Mouse (Mus musculus): ENCODE data around the gene Ush2a.

Gene Ush2a

DNA sequence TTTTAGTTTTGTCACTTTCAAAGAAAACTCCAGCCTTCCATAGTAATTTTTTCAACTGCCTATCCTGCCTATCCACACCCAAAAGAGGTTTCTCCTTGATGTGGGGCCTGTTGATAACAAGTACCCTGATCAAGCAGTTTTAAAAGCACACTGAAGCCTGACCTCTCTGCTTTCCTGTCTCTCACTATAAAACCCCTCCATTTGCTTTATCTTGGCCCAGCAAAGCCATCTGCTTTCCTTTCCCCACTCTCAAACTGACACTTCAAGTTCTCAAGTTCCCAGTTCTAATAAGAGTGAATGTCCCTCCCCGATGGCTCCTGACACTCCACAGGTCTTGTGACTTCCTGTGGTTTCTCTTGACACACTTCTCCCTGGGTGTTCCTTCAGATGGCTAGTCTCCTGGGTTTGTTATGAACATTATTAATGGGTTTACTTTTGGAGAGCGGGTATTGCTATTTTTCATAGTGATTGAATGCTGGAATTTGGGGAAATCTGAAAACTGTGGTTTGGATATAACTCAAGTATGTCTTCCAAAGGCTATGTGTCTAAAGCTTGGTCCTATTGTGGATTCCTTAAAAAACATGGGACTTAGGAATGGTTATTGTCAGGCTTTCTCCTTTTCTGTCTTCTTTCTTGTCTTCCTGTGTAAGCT is 126.1 kb downstream of the Ush2a start:
- DNase-seq = no peak

- DNase-seq = no peak
Measured at GRCm38 (mm10) chr1:188390080-188390479, 128.3 kb downstream of the Ush2a start.

DNA sequence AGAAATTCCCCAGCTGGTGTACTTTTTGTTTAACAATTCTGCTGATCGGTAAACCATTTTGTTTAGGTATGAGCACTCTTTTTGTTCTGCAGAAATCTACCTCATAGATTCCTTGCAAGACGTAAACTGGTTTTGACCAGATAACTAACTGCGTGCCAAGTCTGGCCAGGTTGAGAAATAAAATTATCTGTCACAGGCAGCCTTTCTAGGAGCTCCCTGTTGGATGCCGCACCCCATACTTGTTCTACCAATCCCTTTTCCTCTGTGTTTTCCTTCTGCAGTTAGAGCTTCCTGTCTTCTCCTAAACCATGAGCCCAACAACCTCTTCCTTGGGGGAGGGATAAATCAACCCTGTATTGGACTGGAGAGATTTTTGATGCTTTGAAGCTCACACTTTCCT is 145.4 kb downstream of the Ush2a start:
- DNase-seq = no peak

DNA sequence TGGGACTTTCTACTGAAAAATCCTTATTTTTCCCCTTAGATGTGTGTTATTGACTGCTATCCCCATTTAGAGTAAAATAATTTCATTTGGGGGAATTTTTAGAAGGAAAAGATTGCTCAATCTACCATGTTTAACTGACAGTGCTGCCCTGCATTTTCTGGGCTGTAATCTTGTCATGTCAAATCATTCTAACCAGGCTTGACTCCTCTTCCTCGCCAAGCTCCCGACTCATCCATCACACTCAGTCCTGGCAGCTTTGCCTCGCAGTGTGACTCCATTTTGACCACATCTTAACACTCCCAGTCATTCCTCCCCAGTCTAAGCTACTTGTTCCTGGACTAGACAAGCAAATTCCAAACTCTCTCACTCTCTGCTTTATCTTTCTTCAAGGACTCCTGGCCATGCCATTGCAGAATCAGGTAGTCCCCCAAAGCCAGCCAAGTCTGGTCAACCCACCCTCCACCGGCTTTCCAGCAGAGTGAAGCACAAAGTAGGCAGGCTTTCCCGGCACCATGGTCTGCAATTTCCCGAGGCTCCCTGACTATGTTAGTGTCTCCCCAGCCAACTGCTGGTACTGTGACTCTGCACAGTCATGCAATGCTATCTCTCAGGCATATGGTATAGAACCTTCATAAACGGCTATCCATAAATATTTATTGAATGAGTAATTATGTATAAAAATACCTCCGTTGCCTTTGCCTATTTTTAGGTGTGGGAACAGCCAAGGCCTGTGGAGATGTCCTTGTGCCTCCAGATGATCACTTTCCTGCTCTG is 146.0 kb downstream of the Ush2a start:
- no peak for DNase-seq

DNA sequence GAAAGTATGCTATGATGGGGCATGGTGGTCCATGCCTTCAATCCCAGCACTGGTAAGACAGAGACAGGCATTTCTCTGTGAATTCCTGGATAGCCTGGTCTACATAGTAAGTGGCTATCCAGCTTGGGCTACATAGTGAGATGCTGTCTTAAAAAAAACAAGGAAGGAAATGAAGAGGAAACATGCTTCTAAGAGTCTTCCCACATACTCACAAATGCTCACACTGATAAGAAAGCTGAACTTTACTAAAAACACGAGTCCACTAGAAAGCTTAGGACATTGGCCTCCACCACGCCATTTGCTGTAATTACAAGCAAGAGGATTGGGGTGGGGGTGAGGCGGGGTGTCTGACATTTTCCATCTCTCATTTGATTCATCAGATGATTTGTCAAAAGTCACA is 148.7 kb downstream of the Ush2a start:
- DNase-seq = no peak

DNA sequence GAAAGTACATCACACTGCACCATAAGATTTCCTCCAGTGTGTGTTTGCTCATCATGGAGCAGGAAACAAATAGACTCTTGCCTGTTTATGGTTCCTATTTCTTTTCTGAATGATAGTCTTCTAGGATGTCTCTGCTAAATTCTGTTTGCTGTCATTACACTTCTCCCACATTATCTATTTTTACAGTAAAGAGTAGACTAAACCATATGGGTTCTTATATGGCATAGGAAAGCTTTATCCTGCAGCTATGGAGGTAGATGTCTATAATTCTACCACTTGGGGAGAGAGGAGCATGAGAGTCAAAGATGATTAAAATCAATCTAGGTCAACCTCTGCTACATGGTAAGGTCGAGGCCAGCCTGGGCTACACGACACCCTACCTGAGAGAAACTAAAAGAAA is 158.7 kb downstream of the Ush2a start:
- no peak for DNase-seq

DNA sequence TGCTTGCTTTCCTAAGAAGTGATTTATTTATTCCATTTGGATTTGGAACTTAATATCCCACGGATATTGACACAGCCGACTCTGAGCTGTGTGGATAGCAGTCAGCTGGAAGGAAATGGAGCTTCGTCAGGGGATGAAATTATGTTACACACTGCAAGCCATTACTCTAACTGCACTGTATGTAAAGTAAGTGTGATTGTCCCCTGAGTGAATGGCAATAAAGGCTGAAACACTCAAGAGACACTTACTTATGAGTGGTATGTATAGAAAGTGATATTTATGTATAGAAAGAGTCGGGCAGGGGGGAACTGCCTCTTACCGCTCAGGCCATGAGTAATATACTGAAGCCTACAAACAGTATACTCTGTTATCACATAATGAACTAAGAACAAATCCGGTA is 166.3 kb downstream of the Ush2a start:
- DNase-seq = no peak

DNA sequence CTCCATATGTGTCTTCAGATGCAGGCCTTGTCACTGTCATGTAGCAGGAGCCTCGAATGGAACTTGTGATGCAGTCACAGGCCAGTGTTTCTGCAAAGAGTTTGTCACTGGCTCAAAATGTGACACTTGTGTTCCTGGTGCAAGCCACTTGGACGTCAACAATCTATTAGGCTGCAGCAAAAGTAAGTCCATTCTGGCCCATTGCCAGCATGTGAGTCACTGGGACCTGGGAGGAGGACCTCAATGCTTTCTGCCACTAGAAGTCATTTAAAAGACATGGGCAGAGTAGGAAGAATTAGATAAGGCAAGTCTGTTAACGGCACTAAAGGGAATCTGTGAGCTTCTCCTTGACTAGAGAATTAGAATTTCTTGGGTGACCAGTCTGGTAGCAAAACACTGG is 168.9 kb downstream of the Ush2a start:
- no peak for DNase-seq

- no peak for DNase-seq
Measured at GRCm38 (mm10) chr1:188447964-188448363, 186.1 kb downstream of the Ush2a start.

GRCm38 (mm10) chr1:188456466-188457175 is 194.8 kb downstream of the Ush2a start:
- no peak for DNase-seq

DNA sequence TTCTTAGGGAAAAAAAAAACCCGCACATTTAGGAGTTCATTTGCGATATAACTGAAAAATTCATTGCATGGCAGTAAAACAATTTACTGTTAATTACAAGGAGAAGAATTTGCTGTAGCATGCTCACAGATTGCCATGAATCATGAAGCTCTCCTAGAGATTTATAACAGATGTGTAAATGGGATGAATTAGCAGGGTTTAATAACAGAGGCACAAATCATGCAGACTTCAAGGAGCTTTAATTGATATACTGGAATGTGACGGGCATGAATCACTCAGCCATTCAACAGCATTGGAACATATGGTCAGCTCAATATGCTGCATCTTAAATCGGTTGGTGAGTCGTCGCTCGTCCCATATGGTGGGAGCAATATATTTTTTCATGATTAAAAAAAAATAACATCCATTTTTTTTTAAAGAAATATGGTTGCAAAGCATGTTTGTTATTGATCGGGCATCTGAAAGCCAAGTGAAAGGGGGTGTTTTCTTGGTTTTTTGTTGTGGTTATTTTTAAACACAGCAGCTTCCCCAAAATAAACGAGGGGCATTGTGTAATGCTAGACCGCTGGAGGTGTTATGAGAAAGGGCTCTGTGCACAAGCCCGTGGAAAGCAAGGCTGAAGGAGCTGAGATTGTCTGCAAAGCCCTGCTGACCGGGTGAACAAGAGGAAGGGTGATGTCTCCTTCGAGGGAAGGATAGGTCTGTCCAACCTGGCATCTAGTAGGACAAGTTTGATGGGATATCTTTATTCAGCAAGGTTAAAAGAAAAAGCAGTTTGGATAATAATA is 195.6 kb downstream of the Ush2a start:
- DNase-seq = no peak

- DNase-seq = no peak
Measured at GRCm38 (mm10) chr1:188461203-188461602, 199.4 kb downstream of the Ush2a start.

- DNase-seq = no peak
Measured at GRCm38 (mm10) chr1:188464653-188465052, 202.8 kb downstream of the Ush2a start.

DNA sequence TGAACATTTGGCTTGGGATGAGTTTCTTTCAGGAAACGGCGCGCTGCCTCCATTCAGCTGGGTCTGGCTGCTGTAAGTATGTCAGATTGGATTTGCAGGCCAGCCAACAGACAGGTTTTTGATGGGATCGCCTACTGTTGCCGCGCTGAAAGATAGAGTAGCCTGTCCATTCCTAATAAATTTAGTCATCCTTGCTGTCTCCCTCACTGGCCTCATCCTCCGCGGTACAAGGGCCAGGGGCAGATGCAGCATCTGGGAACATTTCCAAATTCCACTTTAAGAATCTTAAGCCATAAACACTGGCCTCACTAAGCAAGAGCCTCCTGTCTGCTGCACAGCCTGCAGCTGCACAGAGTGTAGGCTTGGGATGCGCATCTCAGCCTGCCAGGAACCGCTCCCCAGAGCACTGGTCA is 206.6 kb downstream of the Ush2a start:
- DNase-seq = peak; percentile 9 to 23

DNA sequence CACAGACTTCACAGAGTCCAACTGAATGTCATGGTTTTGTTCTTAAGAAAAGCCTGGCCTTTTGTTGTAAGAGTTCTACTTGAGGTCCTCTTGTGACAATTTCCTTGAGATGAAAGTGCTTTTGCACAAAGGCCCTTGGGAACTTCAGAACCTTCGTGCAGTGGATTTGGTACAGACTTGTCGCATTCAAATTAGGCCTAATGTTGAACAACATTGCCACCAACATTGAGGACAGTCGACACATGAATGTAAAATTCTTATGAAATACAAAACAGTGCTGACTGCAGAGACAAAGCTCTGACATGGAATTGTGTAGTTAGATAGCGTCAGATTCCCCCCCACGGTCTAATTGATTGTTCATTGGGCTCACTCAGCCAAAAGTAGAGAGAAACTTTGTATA is 243.1 kb downstream of the Ush2a start:
- no peak for DNase-seq

GRCm38 (mm10) chr1:188518792-188519191 is 257.0 kb downstream of the Ush2a start:
- no peak for DNase-seq

DNA sequence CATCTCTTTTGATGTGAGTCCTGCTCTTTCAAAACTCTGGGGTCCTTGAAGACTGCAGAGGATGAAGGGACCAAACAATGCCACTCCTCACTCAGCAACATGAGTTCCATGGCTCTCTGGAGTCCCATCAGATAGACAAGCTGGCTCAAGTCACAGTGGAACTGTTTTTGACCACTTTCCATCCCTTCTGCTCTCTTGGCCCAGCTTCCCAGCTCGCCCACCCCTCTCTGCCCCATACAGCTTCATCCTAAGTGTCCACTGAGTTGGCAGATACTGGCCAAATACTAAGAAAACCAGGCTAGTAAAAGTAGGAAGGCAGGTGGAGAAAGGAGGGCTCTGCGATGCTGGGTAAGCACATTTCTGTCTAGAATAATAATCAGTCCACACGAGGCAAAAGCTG is 265.6 kb downstream of the Ush2a start:
- DNase-seq = no peak

- no peak for DNase-seq
Measured at GRCm38 (mm10) chr1:188529606-188530131, 267.8 kb downstream of the Ush2a start.

DNA sequence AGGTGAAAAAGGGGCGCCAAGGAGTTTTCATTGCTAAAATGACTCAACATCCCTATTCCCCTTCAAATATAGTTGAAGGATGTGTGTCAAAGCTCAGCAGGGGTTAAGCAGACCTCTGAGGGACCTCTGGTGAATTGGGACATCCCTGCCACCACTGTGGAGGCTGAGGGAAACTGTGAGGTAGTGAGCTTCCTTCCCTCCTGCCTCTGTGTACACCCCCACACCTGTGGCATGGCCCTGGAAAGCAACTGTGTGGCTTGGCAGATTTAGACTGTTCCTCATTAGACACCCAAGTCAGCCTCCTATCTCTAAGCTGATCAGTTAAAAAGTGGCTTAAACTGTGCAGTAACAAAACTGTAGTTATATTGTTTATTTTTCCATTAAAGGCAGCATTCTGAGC is 275.2 kb downstream of the Ush2a start:
- DNase-seq = no peak

- DNase-seq = no peak
Measured at GRCm38 (mm10) chr1:188539621-188540020, 277.8 kb downstream of the Ush2a start.

DNA sequence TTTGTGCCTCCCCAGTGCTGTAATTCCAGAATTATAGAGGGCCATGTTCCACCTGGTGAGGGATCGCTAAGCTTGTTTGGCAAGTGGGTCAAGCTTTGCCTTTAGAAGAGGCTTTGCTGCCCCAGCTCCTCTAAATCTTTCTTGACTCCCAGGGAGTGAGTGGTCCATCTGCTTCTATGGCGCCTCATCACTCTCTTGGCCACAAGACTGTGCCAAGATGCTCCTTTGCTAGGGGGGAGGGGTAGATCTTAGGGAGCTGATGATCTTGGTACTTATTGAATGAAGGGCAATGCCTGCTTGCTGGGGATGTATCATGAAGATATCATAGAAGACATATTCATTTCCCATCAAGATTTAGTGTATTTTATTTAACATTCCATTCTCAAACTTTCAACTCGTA is 279.7 kb downstream of the Ush2a start:
- DNase-seq = no peak

DNA sequence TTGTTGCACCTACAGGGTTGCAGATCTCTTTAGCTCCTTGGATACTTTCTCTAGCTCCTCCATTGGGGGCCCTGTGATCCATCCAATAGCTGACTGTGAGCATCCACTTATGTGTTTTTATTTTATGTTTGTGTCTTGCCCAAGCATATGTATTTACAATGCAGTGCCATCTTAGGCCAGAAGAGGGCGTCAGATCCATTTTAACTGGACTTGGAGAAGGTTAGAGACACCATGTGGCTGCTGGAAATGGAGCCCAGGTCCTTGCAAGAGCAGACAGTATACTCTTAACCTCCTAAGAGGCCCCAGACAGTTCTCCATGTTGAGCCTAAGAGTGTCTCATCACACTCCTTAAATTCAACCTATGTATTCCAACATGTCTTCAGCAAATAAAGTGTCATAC is 281.5 kb downstream of the Ush2a start:
- no peak for DNase-seq

DNA sequence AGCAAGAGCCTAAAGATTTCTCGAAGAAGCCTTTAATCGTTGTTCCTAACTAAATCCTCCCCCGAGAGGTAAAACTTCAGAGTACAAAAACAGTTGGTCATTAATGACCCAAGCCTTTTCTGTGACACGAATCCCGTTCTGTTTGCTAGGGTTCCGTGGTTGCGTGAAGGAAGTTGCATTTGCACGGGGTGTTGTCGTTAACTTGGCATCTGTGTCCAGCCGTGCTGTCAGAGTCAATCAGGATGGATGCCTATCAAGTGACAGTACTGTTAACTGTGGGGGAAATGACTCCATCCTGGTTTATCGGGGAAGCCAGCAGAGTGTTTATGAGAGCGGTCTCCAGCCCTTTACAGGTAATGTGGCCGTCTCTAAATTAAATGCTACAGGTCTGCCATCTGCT is 287.9 kb downstream of the Ush2a start:
- no peak for DNase-seq

Data from cerebellum, postnatal 25 days (tissue).